Mouse (Mus musculus): ENCODE results near the gene Bfsp2. TPM values are rescaled to one million over a fixed set of nuclear protein-coding genes. Genes with fewer than 3 reads are reported as not detected.
"Not testable (repeated sequence)": the region's sequence is repeated elsewhere in the genome, so short reads cannot be mapped to it uniquely, and the experiment has no call there.

The Bfsp2 gene
- polyA plus RNA-seq, 1 experiment from 2014 or later: 0.54 TPM

- H3K4me2 ChIP-seq (replicated peaks; ENCODE audit: low read depth, low read length); H3K27ac ChIP-seq (ENCODE audit: low read depth, low read length); H3K4me3 ChIP-seq (ENCODE audit: low read depth, low read length); H3K36me3 ChIP-seq (ENCODE audit: control insufficient read depth, insufficient read depth, low read length); H3K9me3 ChIP-seq (ENCODE audit: control insufficient read depth, low read length); H3K9ac ChIP-seq (ENCODE audit: low read depth, low read length); DNase-seq (ENCODE audit: low spot score); ATAC-seq (ENCODE audit: low FRiP score); H3K4me1 ChIP-seq (replicated peaks; ENCODE audit: control insufficient read depth, insufficient read depth, low read length); H3K27me3 ChIP-seq (ENCODE audit: control insufficient read depth, insufficient read depth, low read length): not testable (repeated sequence)
- 91% methylated on average over 1 of the region's 1 CpGs for WGBS
These were observed 62.0 kb downstream of the Bfsp2 start for GRCm38 (mm10) chr9:103418267-103418666.

DNA sequence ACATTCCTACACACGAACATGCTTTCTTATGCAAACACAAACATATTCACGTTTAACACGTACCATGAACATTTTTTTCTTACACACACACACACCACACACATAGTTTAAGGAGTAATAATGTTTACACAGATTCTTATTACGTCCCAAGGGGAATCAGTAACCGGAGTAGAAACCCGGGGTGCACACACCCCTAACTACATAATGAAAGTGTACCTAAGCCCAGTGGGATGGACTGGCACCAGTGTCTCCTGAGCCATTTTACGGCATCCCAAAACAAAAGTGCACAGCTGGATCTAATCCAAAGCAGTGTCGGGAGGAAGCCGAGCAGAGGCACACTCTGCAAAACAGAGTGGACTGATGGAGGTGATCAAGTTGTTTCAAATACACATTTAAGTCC lies 66.8 kb downstream of the Bfsp2 start:
- Histone ChIP-seq H3K27ac (ENCODE audit: low read depth, low read length) (no peak overlapping the region), H3K36me3 (ENCODE audit: control insufficient read depth, insufficient read depth, low read length) (no peaks in the 10 kb centered on the region), H3K27me3 (ENCODE audit: control insufficient read depth, insufficient read depth, low read length) (no peaks in the 10 kb centered on the region), H3K4me1 (replicated peaks; ENCODE audit: control insufficient read depth, insufficient read depth, low read length) (no peaks in the 10 kb centered on the region), H3K9me3 (ENCODE audit: control insufficient read depth, low read length) (no peaks in the 10 kb centered on the region), H3K4me3 (ENCODE audit: low read depth, low read length) (no peak overlapping the region), H3K4me2 (replicated peaks; ENCODE audit: low read depth, low read length) (no peak overlapping the region), H3K9ac (ENCODE audit: low read depth, low read length) (no peak overlapping the region)
- DNase-seq (ENCODE audit: low spot score) (no peak), ATAC-seq (ENCODE audit: low FRiP score) (no peak)
- WGBS: 54% methylated on average over 9 of the region's 9 CpGs

- H3K9me3 ChIP-seq (ENCODE audit: control insufficient read depth, low read length): no peaks in the 10 kb centered on the region
- no peak overlapping the region for H3K4me3 ChIP-seq (ENCODE audit: low read depth, low read length)
- H3K27ac ChIP-seq (ENCODE audit: low read depth, low read length): no peak overlapping the region
- no peaks in the 10 kb centered on the region for H3K36me3 ChIP-seq (ENCODE audit: control insufficient read depth, insufficient read depth, low read length)
- no peak overlapping the region for H3K4me2 ChIP-seq (replicated peaks; ENCODE audit: low read depth, low read length)
- 90% methylated on average over 2 of the region's 2 CpGs for WGBS
- no peaks in the 10 kb centered on the region for H3K4me1 ChIP-seq (replicated peaks; ENCODE audit: control insufficient read depth, insufficient read depth, low read length)
- DNase-seq (ENCODE audit: low spot score): no peak
- H3K27me3 ChIP-seq (ENCODE audit: control insufficient read depth, insufficient read depth, low read length): no peaks in the 10 kb centered on the region
- no peak overlapping the region for H3K9ac ChIP-seq (ENCODE audit: low read depth, low read length)
- ATAC-seq (ENCODE audit: low FRiP score): no peak
These were observed 71.1 kb downstream of the Bfsp2 start for GRCm38 (mm10) chr9:103409119-103409518.

DNA sequence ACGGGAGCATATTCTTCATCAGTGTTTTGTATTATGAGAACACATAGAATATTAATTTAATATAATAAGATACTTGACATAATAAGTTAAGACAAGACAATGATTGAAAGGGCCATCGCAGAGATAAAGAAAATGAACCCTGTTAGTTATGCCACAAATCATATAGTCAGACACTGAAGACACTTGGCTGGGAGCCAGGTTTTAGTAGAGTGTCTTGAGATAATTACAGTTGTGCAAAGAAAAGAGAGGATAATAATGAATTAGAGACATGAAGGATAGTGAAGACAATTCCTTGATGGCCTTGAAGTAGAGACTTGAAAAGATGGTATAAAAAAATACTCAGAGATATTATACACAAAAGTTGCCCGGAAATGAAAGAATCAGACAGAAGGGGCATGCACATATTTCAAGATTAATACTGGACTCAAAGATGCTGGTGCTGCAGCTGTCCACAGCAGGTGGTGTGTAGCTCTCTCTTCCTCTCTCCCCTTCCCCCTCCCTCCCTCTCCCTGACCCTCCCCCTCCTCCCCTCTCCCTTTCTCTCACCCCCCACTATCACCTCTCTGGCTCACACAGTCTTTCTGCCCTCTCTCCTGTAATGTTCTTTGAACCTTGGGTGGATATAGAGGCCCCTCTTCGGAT lies 72.0 kb downstream of the Bfsp2 start:
- H3K27ac ChIP-seq (ENCODE audit: low read depth, low read length): no peak overlapping the region
- DNase-seq (ENCODE audit: low spot score): no peak
- no peak overlapping the region for H3K4me3 ChIP-seq (ENCODE audit: low read depth, low read length)
- no peak overlapping the region for H3K4me2 ChIP-seq (replicated peaks; ENCODE audit: low read depth, low read length)
- H3K9me3 ChIP-seq (ENCODE audit: control insufficient read depth, low read length): no peaks in the 10 kb centered on the region
- H3K36me3 ChIP-seq (ENCODE audit: control insufficient read depth, insufficient read depth, low read length): no peaks in the 10 kb centered on the region
- ATAC-seq (ENCODE audit: low FRiP score): no peak
- H3K4me1 ChIP-seq (replicated peaks; ENCODE audit: control insufficient read depth, insufficient read depth, low read length): no peaks in the 10 kb centered on the region
- no peaks in the 10 kb centered on the region for H3K27me3 ChIP-seq (ENCODE audit: control insufficient read depth, insufficient read depth, low read length)
- no peak overlapping the region for H3K9ac ChIP-seq (ENCODE audit: low read depth, low read length)
- WGBS: 69% methylated on average over 4 of the region's 4 CpGs

DNA sequence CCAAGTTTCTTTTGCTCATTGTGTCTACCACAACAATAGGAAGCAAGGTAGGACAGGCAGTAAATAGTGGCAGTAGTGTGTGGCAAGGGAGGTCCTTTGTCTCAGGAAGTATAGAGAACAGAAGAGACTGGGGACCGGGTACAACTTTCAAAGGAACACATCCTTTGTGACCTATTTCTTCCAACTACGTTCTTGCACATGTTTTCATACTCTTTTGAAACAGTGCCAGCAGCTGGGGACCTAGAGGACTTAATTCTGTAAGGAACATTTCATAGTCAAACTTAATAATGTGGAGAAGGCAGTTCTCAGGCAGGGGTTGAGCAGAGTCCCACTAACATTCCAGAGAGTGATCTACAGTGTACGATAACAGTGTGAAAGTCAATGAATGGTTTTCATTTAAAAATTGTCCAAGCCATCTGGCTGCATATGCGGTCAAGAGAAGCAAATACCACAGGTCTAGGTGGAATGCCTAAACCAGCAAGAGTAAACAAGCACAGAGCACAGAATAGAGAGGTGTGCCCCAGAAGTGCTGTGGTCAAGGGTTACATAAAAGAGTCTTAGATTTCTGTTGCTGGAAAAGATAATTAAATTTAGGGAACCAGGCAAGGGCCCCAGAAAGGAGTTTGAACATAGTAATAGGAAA lies 76.8 kb downstream of the Bfsp2 start:
- Histone ChIP-seq H3K9ac (ENCODE audit: low read depth, low read length) (no peak overlapping the region), H3K4me3 (ENCODE audit: low read depth, low read length) (no peak overlapping the region), H3K36me3 (ENCODE audit: control insufficient read depth, insufficient read depth, low read length) (no peaks in the 10 kb centered on the region), H3K4me1 (replicated peaks; ENCODE audit: control insufficient read depth, insufficient read depth, low read length) (no peaks in the 10 kb centered on the region), H3K27me3 (ENCODE audit: control insufficient read depth, insufficient read depth, low read length) (no peaks in the 10 kb centered on the region), H3K4me2 (replicated peaks; ENCODE audit: low read depth, low read length) (no peak overlapping the region), H3K9me3 (ENCODE audit: control insufficient read depth, low read length) (no peaks in the 10 kb centered on the region), H3K27ac (ENCODE audit: low read depth, low read length) (no peak overlapping the region)
- WGBS: 69% methylated on average over 4 of the region's 4 CpGs
- DNase-seq (ENCODE audit: low spot score) (no peak), ATAC-seq (ENCODE audit: low FRiP score) (no peak)

DNA sequence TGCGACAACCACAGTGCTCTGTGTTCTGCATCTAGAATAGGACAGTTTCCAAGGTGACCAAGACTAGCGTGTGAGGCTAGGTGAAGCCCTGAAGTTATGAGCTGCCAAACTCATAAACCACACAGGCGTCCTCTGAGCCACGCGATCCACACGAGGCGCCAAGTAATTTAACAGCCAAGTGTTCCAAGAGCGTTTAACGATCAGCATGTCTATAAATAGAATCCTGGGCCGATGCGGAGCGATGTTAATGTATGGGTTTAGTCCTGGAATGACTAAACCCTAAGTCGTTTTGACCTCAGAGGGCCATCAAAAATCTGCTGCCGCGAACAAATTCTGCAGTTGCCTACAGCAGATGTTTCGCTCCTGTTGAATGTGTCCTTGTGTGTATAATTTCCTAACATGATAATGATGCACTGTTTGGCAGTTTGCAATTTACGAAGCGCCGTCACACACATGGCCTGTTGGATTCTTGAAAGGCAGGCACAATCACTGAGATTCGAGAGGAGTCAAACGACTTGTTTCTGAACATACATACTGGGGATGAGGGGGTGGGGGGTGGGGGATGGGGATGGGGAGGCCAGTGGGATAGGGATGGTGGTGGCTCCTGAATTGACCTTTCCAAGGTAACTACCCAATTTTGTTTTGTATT lies 81.6 kb downstream of the Bfsp2 start:
- 89% methylated on average over 21 of the region's 21 CpGs for WGBS
- H3K9ac ChIP-seq (ENCODE audit: low read depth, low read length): no peak overlapping the region
- DNase-seq (ENCODE audit: low spot score) (no peak), ATAC-seq (ENCODE audit: low FRiP score) (no peak)
- no peaks in the 10 kb centered on the region for H3K36me3 ChIP-seq (ENCODE audit: control insufficient read depth, insufficient read depth, low read length)
- no peak overlapping the region for H3K27ac ChIP-seq (ENCODE audit: low read depth, low read length)
- H3K4me2 ChIP-seq (replicated peaks; ENCODE audit: low read depth, low read length): no peak overlapping the region
- H3K27me3 ChIP-seq (ENCODE audit: control insufficient read depth, insufficient read depth, low read length): no peaks in the 10 kb centered on the region
- no peaks in the 10 kb centered on the region for H3K4me1 ChIP-seq (replicated peaks; ENCODE audit: control insufficient read depth, insufficient read depth, low read length)
- H3K4me3 ChIP-seq (ENCODE audit: low read depth, low read length): no peak overlapping the region
- H3K9me3 ChIP-seq (ENCODE audit: control insufficient read depth, low read length): no peaks in the 10 kb centered on the region

DNA sequence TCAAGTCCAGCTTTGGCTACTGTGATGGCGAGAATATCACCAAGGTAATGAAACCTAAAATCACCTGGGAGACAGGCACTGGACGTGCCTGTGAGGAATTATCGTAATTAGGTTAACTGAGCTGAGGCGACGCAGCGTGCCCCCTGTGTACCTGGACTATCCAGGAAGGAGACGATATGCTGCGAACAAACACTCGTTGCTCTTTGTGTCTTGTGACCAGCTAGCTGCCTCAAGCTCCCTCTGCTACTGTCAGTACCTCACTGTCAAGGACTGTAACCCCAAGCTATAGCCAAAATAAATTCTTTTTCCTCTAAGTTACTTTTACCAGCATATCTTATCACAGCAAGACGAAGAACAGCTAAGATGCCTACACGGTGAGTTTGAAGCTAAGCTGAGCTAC lies 87.0 kb downstream of the Bfsp2 start:
- DNase-seq (ENCODE audit: low spot score): no peak
- Histone ChIP-seq H3K4me3 (ENCODE audit: low read depth, low read length) (no peak overlapping the region), H3K27me3 (ENCODE audit: control insufficient read depth, insufficient read depth, low read length) (no peaks in the 10 kb centered on the region), H3K4me2 (replicated peaks; ENCODE audit: low read depth, low read length) (no peak overlapping the region), H3K27ac (ENCODE audit: low read depth, low read length) (no peak overlapping the region), H3K9me3 (ENCODE audit: control insufficient read depth, low read length) (no peaks in the 10 kb centered on the region), H3K4me1 (replicated peaks; ENCODE audit: control insufficient read depth, insufficient read depth, low read length) (no peaks in the 10 kb centered on the region), H3K9ac (ENCODE audit: low read depth, low read length) (no peak overlapping the region), H3K36me3 (ENCODE audit: control insufficient read depth, insufficient read depth, low read length) (no peaks in the 10 kb centered on the region)
- ATAC-seq (ENCODE audit: low FRiP score): no peak
- 89% methylated on average over 11 of the region's 11 CpGs for WGBS

DNA sequence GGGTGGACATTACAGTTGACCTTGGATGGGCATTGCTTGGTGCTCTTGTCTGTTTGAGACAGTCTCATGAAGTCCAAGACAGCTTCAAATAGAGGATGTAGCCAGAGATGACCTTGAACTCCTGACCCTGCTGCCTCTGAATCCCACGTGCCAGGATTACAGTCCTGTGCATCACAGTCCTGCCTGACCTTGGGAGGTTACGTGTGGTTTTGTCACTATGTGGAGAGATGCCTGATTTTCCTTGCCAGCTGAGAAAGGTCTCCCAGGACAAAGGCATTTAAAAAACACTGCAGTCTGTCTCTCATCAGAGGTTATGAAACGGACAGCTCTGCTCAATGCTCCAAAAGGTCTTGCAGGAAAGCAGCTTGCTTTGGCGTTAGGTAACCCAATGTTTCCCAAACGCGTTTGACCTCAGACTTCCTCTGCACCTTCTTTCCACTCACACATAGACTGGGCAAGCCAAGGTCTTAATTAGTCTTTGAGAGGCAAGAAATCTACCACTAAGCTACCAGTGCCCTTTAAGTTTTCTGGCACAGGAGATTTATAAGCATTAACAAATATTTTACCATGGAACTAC lies 88.3 kb downstream of the Bfsp2 start:
- 75% methylated on average over 6 of the region's 6 CpGs for WGBS
- no peak for DNase-seq (ENCODE audit: low spot score)
- ATAC-seq (ENCODE audit: low FRiP score): no peak

More for the DNA sequence above, 88.3 kb downstream of the Bfsp2 start:
- Histone ChIP-seq H3K27me3 (ENCODE audit: control insufficient read depth, insufficient read depth, low read length) (no peaks in the 10 kb centered on the region), H3K9ac (ENCODE audit: low read depth, low read length) (no peak overlapping the region), H3K9me3 (ENCODE audit: control insufficient read depth, low read length) (no peaks in the 10 kb centered on the region), H3K4me2 (replicated peaks; ENCODE audit: low read depth, low read length) (no peak overlapping the region), H3K4me1 (replicated peaks; ENCODE audit: control insufficient read depth, insufficient read depth, low read length) (no peaks in the 10 kb centered on the region), H3K27ac (ENCODE audit: low read depth, low read length) (no peak overlapping the region), H3K4me3 (ENCODE audit: low read depth, low read length) (no peak overlapping the region), H3K36me3 (ENCODE audit: control insufficient read depth, insufficient read depth, low read length) (no peaks in the 10 kb centered on the region)
